Mouse (Mus musculus): ENCODE measurements at regions not wholly inside any gene's neighbourhood (a gene's known extent, or its start where the extent isn't known, plus 50 kb on each side); places are given as distances from the start of the nearest gene placed in this dataset.

- WGBS: 69% methylated on average over 14 of the region's 14 CpGs
- no peak overlapping the region for H3K9ac ChIP-seq (ENCODE audit: low read length)
- no peaks in the 10 kb centered on the region for H3K27me3 ChIP-seq (ENCODE audit: control insufficient read depth, insufficient read depth, low read length)
- peaks cover 3% of the 10 kb centered on the region; the same call in 1 of the 2 replicates for H3K9me3 ChIP-seq (replicated peaks; ENCODE audit: control insufficient read depth, low read length)
- H3K4me1 ChIP-seq (ENCODE audit: control insufficient read depth, insufficient read depth, low read length): no peaks in the 10 kb centered on the region
- H3K27ac ChIP-seq (ENCODE audit: low read length): no peak overlapping the region
- no peak overlapping the region for H3K4me2 ChIP-seq (ENCODE audit: low read depth, low read length)
- no peak overlapping the region for H3K4me3 ChIP-seq (ENCODE audit: low read length)
- no peak for ATAC-seq (replicated peaks; ENCODE audit: extremely low read depth, insufficient read depth, low FRiP score)
- no peaks in the 10 kb centered on the region for H3K36me3 ChIP-seq (ENCODE audit: control insufficient read depth, insufficient read depth)
These were observed 68.6 kb upstream of the 1700021F07Rik start for GRCm38 (mm10) chr2:173453569-173454405.

DNA sequence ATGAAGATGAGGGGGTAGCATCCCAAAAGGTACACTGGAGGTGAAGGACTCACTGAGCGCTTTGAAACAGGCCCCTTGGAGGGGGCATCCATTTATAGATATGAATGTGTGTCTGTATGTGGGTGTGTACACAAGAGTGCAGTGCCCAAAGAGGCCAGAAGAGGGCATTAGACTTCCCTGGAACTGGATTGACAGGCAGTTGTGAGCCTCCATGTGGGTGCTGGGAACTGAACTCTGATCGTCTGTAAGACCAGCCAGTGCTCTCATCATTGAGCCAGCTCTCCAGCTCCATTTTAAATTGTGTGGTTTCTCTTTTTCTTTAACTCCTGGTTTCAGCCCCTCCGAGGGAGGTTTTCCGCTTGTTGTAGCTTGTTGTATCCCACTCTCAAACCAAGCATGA lies 67.6 kb upstream of the 1700021F07Rik start:
- WGBS: 91% methylated on average over 4 of the region's 4 CpGs
- no peak overlapping the region for H3K4me3 ChIP-seq (ENCODE audit: low read length)

DNA sequence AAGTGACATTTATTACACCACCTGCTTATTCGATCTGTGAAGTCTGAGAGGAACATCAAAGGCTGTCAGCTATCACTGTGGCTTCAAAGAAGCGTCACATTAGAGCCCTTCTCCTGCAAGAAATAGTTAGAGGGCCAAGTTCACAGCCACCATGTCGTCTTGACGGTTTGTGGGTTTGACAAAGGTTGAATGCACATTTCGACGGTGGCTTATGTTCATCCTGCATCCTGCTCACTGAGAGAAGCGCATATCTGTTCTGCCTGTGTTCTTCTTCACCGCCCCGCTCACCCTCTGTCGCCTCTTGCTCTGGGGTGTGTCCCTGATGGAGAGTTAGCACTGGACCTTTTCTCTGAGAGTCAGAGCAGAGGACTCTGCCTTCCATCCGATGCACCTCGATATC lies 67.2 kb upstream of the 1700021F07Rik start:
- Histone ChIP-seq H3K4me3 (ENCODE audit: low read length) (no peak overlapping the region), H3K9me3 (replicated peaks; ENCODE audit: control insufficient read depth, low read length) (peaks cover 3% of the 10 kb centered on the region; the same call in 1 of the 2 replicates), H3K4me2 (ENCODE audit: low read depth, low read length) (no peak overlapping the region), H3K27ac (ENCODE audit: low read length) (no peak overlapping the region), H3K4me1 (ENCODE audit: control insufficient read depth, insufficient read depth, low read length) (no peaks in the 10 kb centered on the region), H3K27me3 (ENCODE audit: control insufficient read depth, insufficient read depth, low read length) (no peaks in the 10 kb centered on the region), H3K9ac (ENCODE audit: low read length) (no peak overlapping the region), H3K36me3 (ENCODE audit: control insufficient read depth, insufficient read depth) (no peaks in the 10 kb centered on the region)
- 0 out of 2 replicates have a peak, but pooled peaks have one; percentile 31 for ATAC-seq (replicated peaks; ENCODE audit: extremely low read depth, insufficient read depth, low FRiP score)
- 82% methylated on average over 12 of the region's 12 CpGs for WGBS

More for the DNA sequence above, 67.6 kb upstream of the 1700021F07Rik start:
- Histone ChIP-seq H3K36me3 (ENCODE audit: control insufficient read depth, insufficient read depth) (no peaks in the 10 kb centered on the region), H3K27ac (ENCODE audit: low read length) (no peak overlapping the region), H3K4me1 (ENCODE audit: control insufficient read depth, insufficient read depth, low read length) (no peaks in the 10 kb centered on the region), H3K27me3 (ENCODE audit: control insufficient read depth, insufficient read depth, low read length) (no peaks in the 10 kb centered on the region), H3K9me3 (replicated peaks; ENCODE audit: control insufficient read depth, low read length) (peaks cover 3% of the 10 kb centered on the region; the same call in 1 of the 2 replicates), H3K4me2 (ENCODE audit: low read depth, low read length) (no peak overlapping the region), H3K9ac (ENCODE audit: low read length) (no peak overlapping the region)
- ATAC-seq (replicated peaks; ENCODE audit: extremely low read depth, insufficient read depth, low FRiP score): no peak

DNA sequence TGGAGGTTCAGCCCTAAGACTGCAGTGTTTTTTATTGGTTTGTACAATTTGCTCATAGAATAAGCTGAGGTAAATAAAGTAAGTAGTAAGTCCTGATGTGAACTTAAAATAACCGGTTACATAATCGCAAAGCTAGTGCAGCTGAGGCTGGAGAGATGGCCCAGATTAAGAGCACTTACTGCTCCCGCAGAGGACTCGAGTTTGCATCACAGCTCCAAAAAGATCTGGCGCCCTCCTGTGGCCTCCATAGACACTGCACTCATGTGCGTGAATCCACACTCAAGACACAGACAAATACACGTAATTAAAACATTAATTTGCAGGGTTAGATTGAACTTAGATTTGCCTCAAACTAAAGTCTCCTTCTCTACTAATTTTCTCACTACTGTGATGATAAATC lies 66.3 kb upstream of the 1700021F07Rik start:
- H3K9ac ChIP-seq (ENCODE audit: low read length): no peak overlapping the region
- no peak overlapping the region for H3K4me3 ChIP-seq (ENCODE audit: low read length)
- H3K27me3 ChIP-seq (ENCODE audit: control insufficient read depth, insufficient read depth, low read length): no peaks in the 10 kb centered on the region
- H3K27ac ChIP-seq (ENCODE audit: low read length): no peak overlapping the region
- WGBS: 83% methylated on average over 7 of the region's 7 CpGs
- H3K4me1 ChIP-seq (ENCODE audit: control insufficient read depth, insufficient read depth, low read length): no peaks in the 10 kb centered on the region
- peaks cover 3% of the 10 kb centered on the region; the same call in 1 of the 2 replicates for H3K9me3 ChIP-seq (replicated peaks; ENCODE audit: control insufficient read depth, low read length)
- no peak for ATAC-seq (replicated peaks; ENCODE audit: extremely low read depth, insufficient read depth, low FRiP score)
- no peak overlapping the region for H3K4me2 ChIP-seq (ENCODE audit: low read depth, low read length)
- no peaks in the 10 kb centered on the region for H3K36me3 ChIP-seq (ENCODE audit: control insufficient read depth, insufficient read depth)

- H3K27ac ChIP-seq (ENCODE audit: low read length): no peak overlapping the region
- H3K9me3 ChIP-seq (replicated peaks; ENCODE audit: control insufficient read depth, low read length): peaks cover 3% of the 10 kb centered on the region; the same call in 1 of the 2 replicates
- H3K4me2 ChIP-seq (ENCODE audit: low read depth, low read length): no peak overlapping the region
- no peak overlapping the region for H3K4me3 ChIP-seq (ENCODE audit: low read length)
- H3K4me1 ChIP-seq (ENCODE audit: control insufficient read depth, insufficient read depth, low read length): no peaks in the 10 kb centered on the region
- no peaks in the 10 kb centered on the region for H3K27me3 ChIP-seq (ENCODE audit: control insufficient read depth, insufficient read depth, low read length)
- H3K36me3 ChIP-seq (ENCODE audit: control insufficient read depth, insufficient read depth): no peaks in the 10 kb centered on the region
- no peak for ATAC-seq (replicated peaks; ENCODE audit: extremely low read depth, insufficient read depth, low FRiP score)
- 75% methylated on average over 9 of the region's 9 CpGs for WGBS
- no peak overlapping the region for H3K9ac ChIP-seq (ENCODE audit: low read length)
These were observed 65.3 kb upstream of the 1700021F07Rik start for GRCm38 (mm10) chr2:173456924-173457623.

- Histone ChIP-seq H3K27me3 (ENCODE audit: control insufficient read depth, insufficient read depth, low read length) (no peaks in the 10 kb centered on the region), H3K9ac (ENCODE audit: low read length) (no peak overlapping the region), H3K4me1 (ENCODE audit: control insufficient read depth, insufficient read depth, low read length) (no peaks in the 10 kb centered on the region), H3K4me3 (ENCODE audit: low read length) (no peak overlapping the region), H3K36me3 (ENCODE audit: control insufficient read depth, insufficient read depth) (no peaks in the 10 kb centered on the region), H3K27ac (ENCODE audit: low read length) (no peak overlapping the region), H3K4me2 (ENCODE audit: low read depth, low read length) (no peak overlapping the region), H3K9me3 (replicated peaks; ENCODE audit: control insufficient read depth, low read length) (peaks cover 3% of the 10 kb centered on the region; the same call in 1 of the 2 replicates)
- 85% methylated on average over 18 of the region's 18 CpGs for WGBS
- no peak for ATAC-seq (replicated peaks; ENCODE audit: extremely low read depth, insufficient read depth, low FRiP score)
These were observed 64.6 kb upstream of the 1700021F07Rik start for GRCm38 (mm10) chr2:173457624-173458320.

DNA sequence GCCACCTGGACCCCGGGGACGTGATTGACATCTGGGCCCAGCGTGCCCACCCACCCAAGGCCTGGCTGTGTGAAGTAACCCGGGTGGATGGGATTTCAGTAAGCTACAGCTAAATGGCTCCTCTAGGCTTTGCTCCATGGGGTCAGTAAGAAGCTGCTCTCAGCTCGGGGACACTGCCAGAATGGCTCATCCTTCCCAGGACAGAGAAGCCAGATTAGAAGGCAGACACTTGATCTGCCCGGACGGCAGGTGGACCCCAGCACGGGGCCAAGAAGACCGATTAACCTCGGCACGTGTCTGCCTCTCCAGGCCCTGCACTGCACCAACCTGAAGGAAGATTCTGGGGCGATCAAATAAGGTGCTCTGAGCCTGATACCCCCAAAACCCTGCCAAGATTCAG lies 63.5 kb upstream of the 1700021F07Rik start:
- H3K27ac ChIP-seq (ENCODE audit: low read length): no peak overlapping the region
- H3K4me3 ChIP-seq (ENCODE audit: low read length): no peak overlapping the region
- no peaks in the 10 kb centered on the region for H3K27me3 ChIP-seq (ENCODE audit: control insufficient read depth, insufficient read depth, low read length)
- no peaks in the 10 kb centered on the region for H3K36me3 ChIP-seq (ENCODE audit: control insufficient read depth, insufficient read depth)
- no peak for ATAC-seq (replicated peaks; ENCODE audit: extremely low read depth, insufficient read depth, low FRiP score)
- no peak overlapping the region for H3K4me2 ChIP-seq (ENCODE audit: low read depth, low read length)
- no peaks in the 10 kb centered on the region for H3K4me1 ChIP-seq (ENCODE audit: control insufficient read depth, insufficient read depth, low read length)
- WGBS: 78% methylated on average over 12 of the region's 12 CpGs
- no peak overlapping the region for H3K9ac ChIP-seq (ENCODE audit: low read length)
- H3K9me3 ChIP-seq (replicated peaks; ENCODE audit: control insufficient read depth, low read length): peaks cover 3% of the 10 kb centered on the region; the same call in 1 of the 2 replicates

DNA sequence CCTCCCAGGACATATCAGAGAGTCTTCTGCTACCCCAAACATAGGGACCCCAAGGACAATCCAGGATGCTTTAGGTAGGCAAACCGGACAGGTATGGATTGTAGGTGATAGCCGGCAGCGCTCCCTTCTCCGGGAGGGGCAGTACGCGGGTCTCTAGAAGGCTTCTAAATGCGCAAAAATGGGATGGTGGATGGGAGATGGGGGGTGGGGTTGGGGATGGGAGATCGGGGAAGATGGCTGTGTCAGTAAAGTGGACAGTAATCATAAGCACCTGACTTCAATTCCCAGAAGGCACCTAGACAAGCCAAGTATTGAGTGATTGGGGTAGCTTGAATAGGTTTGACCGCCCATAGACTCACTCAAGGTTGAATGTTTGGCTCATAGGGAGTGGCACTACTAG lies 59.1 kb upstream of the 1700021F07Rik start:
- ATAC-seq (replicated peaks; ENCODE audit: extremely low read depth, insufficient read depth, low FRiP score): no peak
- Histone ChIP-seq H3K9me3 (replicated peaks; ENCODE audit: control insufficient read depth, low read length) (no peaks in the 10 kb centered on the region), H3K4me2 (ENCODE audit: low read depth, low read length) (no peak overlapping the region), H3K4me3 (ENCODE audit: low read length) (no peak overlapping the region), H3K36me3 (ENCODE audit: control insufficient read depth, insufficient read depth) (no peaks in the 10 kb centered on the region), H3K9ac (ENCODE audit: low read length) (no peak overlapping the region), H3K4me1 (ENCODE audit: control insufficient read depth, insufficient read depth, low read length) (no peaks in the 10 kb centered on the region), H3K27ac (ENCODE audit: low read length) (no peak overlapping the region), H3K27me3 (ENCODE audit: control insufficient read depth, insufficient read depth, low read length) (no peaks in the 10 kb centered on the region)
- 89% methylated on average over 9 of the region's 9 CpGs for WGBS
